Mouse (Mus musculus): ENCODE measurements around the gene Olfr1317.

The Olfr1317 gene

GRCm38 (mm10) chr2:112140029-112140428, at the start of gene Olfr1317:
Olfr1317 (plus strand) TSS chr2:112140329.
- DNase-seq = no peak

GRCm38 (mm10) chr2:112096681-112097080, 43.4 kb upstream of the Olfr1317 start, which contains the start of gene Olfr1314:
Olfr1314 (minus strand) TSS chr2:112096781.
- no peak for DNase-seq

GRCm38 (mm10) chr2:112115340-112115739, 24.8 kb upstream of the Olfr1317 start, which contains the start of gene Olfr1315-ps1:
Olfr1315-ps1 (minus strand) TSS chr2:112115440.
- no peak for DNase-seq

- DNase-seq = no peak
These were observed 5.3 kb upstream of the Olfr1317 start, which contains the start of gene Olfr1316 for GRCm38 (mm10) chr2:112134877-112135276. Olfr1316 (minus strand) TSS chr2:112134977.

GRCm38 (mm10) chr2:112153898-112154297, 13.8 kb downstream of the Olfr1317 start, which contains the start of gene Olfr1318:
Olfr1318 (plus strand) TSS chr2:112154198.
- DNase-seq = no peak

All from cerebellum, adult 11-12 months (tissue).